Mouse (Mus musculus) urinary bladder, postnatal 4 days (tissue): ENCODE measurements around the gene Pax6.

Source experiments
- DNase-seq, 2 experiments: peaks; one replicate each; pipeline ENCODE4 v3.0.0; 2021 to 2022; ENCODE audit warnings: low spot score in 2 of 2

Gene Pax6

DNA sequence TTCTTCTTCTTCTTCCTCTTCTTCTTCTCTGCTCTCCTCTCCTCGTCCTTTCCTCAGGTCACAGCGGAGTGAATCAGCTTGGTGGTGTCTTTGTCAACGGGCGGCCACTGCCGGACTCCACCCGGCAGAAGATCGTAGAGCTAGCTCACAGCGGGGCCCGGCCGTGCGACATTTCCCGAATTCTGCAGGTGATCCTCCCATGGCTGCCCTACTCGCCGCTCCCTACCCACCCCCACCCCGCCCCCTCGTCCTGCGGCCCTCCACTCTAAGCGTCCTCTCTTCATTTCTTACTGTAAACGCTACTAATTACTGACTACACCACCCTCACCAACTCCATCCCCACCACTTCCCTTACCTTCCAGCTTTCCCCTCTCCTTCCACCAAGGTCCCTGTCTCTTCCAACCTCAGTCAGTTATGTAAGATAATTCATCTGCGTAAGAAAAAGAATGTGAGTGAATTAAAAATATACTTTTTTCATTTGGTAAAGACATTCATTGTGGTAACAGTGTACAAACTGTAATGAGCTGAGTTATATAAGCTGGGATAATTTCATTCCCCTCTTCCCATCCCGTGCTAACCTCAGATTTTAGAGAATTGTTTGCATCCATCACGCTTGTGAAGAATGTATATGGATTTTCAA, 15.2 kb downstream of the Pax6 start:
- peak in 1 of 2 experiments; percentile 52 for DNase-seq

GRCm38 (mm10) chr2:105684991-105685650, 16.4 kb downstream of the Pax6 start:
- DNase-seq: peak in 1 of 2 experiments; percentile 48

DNA sequence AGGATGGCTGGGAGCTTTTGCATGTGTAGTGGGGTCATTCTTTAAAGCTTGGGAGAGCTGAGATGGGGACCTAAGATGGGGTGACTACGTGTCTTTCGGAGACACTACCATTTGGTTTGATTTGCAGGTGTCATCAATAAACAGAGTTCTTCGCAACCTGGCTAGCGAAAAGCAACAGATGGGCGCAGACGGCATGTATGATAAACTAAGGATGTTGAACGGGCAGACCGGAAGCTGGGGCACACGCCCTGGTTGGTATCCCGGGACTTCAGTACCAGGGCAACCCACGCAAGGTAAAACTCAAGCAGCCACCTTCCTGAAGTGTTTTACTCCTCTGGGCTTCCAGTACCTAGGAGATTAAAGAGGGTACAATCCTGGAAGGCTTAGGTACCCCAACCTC, 17.0 kb downstream of the Pax6 start:
- DNase-seq: peak in 1 of 2 experiments; percentile 32

GRCm38 (mm10) chr2:105686363-105687316, 17.9 kb downstream of the Pax6 start:
- DNase-seq: peak in 1 of 2 experiments; percentile 25

DNA sequence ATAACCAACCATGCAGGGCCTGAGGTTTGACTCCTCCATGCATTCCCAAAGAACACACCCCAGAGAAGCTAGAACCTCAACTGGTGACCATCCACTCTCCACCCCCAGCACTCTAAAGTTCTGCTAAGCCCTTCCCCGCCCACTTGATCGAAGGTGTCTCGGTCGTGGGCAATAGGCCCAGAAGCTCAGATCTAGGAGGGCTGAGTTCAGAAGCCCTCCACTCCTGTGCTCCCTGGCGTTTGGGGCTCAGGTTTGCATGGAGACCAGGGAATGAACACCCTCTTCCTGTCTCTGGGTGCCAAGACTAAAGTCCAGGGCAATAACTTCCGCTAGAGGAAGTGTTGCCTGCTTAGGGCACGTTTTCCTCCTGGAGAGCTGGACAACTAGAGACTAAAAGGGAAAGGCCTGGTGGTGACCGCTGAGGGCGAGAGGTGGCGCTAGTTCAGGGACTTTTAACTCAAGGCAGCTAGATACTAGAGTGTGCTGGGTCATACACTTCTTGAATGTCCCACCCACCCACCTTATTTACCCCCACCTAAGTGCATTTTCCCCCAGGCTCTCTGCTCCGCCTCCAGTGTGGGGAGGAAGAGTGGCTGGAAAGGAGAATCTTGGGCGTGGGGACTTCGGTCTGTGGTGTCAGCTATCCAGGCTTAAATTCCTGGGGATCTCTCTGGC, 18.8 kb downstream of the Pax6 start:
- no peak for DNase-seq

DNA sequence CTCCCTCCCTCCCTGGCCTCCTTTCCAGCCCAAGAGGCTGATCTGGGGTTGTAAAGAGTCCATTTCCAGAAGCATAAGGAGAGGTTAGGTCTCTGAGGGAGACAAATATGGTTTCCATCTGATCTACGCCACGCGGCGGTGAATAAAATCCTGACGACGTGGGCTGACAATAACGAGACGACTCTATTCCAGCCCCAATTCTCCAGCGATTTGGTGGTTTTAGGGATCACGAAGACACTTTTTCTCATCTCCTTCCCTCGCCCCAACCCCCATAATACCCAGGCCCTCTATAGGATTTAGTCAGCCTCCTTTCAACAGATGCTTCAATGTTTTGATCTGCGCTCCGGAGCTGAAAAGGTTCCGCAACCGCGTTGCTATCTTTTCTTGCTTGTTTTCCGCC, 19.3 kb downstream of the Pax6 start:
- DNase-seq: no peak

- DNase-seq: no peak
Observed at GRCm38 (mm10) chr2:105688436-105689303, 20.0 kb downstream of the Pax6 start.

GRCm38 (mm10) chr2:105689304-105689770, 20.6 kb downstream of the Pax6 start:
- no peak for DNase-seq

DNA sequence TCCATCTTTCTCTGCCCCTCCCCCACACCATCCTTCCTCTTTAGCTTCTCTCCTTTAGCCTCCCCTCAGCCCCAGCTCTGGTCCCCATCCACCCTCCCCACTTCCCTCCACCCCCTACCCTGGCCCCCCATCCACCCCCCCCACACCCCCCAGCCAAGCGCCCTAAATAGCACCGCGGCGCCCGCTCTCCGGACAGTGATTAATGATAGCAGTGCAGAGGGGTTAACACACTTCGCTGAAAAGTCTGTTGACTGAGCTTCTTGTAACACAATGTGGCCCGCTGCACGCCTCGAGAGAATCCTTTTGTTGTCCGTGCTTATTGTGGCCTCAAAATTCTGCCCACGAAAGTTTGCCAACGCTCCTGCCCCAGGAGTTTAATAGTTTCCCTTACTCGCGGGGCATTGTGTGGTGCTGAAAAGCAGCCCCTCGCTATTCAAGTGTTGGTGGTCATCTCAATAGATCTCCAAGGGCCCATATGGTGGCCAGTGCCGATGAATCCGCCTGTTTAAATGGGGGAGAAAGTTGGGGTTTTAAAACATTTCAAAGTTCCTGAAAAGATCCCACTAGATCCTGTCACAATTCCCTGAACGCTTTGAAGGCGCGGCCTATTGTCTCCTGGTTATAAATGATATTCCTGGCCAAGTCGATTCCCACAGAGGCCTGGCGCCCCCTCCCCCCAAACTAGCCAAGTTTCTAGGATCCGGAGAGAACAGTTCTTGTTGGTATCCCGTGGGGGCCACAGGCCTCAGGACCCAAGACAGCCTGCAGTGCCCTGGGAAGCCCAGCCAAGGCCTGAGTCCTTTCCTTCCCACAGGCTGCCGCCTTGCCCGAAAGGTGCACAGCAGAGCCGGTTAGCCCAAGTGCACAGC, 21.3 kb downstream of the Pax6 start:
- DNase-seq: no peak

DNA sequence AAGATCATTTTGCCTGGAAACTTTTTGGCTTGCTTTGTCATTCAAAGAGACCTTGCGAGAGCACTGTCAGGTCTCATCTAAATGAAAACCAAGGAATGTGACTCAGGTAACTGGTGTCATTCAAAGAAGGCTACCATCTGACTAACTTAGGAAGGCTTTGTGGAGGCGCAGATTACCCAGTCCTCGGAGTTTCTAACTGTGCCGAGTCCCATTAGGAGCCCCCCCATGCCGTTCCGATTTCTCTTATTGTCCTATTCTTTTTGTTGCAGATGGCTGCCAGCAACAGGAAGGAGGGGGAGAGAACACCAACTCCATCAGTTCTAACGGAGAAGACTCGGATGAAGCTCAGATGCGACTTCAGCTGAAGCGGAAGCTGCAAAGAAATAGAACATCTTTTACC, 22.6 kb downstream of the Pax6 start:
- DNase-seq: no peak

DNA sequence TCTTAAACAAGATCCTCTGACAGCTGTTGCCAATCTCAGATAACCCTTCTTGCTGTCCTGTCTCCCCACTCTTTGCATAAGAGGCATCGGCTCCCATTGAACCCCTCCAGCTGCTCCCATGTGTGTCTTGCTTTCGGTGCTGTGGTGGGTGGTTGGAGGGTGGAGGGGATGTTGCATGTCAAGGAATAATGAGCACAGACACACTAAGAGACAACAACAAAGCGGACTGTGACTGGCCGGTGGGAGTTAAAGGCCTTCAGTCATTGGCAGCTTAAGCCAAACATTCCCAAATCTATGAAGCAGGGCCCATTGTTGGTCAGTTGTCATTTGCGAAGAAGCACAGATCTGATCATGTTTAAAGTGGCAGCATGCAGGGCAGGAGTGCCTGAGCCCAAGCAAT, 29.0 kb downstream of the Pax6 start:
- no peak for DNase-seq

DNA sequence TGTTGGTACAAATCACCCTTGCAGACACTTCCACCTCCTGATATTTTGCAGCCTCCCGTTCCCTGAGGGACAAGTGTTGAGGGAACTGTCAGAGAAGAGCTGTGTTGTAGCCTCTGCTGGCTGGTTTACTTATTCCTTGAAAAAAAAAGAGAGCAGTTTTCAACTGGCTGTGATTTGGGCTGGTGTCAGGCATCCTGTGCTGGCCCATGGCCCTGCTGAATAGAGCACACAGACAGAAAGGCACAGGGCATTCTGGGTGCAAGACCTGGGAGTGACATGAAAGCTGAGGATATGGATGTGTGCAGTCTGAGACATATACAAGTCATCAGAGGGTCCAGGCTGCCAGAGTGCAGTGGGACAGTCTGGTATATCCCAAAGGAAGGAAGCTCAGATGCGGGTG, 29.9 kb downstream of the Pax6 start:
- no peak for DNase-seq

DNA sequence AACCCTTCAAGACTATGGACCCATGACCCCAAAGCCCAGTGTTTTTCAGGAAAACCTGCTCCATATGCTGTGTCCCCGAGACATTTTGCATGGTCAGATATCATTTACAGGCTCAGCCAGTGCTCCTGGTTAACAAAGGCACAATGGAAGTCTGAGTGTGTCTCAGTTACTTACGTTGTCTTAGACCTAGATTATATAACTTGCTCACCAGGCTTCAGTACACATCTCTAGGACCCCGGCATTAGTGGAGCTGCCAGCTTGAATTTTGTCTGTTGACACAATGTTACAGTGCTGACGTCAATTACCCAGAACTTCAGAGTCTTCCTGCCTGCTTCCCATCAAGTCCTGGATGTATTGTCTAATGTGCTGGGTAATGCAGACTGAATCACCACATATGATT, 33.1 kb downstream of the Pax6 start:
- DNase-seq: no peak

- no peak for DNase-seq
Observed at GRCm38 (mm10) chr2:105702586-105702985, 33.9 kb downstream of the Pax6 start.

DNA sequence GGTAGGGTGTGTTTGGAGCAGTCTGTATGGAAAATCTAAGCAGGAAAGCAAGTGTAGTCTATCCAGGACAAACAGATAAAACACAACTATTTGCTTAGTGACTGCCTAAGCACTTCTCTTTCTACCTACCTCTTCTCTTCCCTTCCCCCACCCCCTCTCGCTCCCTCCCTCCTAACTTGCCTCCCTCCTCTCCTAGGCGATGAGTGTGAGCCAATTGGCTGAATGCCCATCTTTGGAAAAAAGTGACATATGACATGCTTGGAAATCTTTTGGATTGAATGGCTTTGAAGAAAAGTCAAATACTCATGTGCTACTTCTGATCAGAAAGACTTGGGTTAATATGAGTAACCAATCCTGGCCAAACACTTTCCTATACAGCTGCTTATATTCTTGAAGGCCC, 36.6 kb downstream of the Pax6 start:
- no peak for DNase-seq

DNA sequence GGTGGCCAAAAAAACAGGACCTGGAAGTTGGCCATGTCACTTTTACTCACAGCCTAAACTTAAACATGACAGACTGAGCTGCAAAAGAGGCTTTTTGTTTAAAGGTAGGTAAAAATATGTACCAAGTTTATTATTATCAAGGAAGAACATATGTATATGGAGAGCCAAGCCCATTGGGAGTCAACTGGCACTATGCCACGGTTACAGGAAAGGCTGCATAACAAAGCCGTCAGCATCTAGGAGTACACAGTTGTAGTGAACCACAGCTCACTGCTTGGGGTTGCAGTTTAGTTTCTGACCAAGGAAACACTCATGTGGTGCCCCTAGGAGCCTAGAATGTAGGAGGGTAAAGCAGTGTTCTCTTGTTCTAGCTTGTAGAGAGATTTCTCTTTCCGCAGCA, 40.4 kb downstream of the Pax6 start:
- no peak for DNase-seq

GRCm38 (mm10) chr2:105710511-105710910, 41.8 kb downstream of the Pax6 start:
- DNase-seq: no peak

GRCm38 (mm10) chr2:105715409-105716115, 46.9 kb downstream of the Pax6 start:
- DNase-seq: no peak

DNA sequence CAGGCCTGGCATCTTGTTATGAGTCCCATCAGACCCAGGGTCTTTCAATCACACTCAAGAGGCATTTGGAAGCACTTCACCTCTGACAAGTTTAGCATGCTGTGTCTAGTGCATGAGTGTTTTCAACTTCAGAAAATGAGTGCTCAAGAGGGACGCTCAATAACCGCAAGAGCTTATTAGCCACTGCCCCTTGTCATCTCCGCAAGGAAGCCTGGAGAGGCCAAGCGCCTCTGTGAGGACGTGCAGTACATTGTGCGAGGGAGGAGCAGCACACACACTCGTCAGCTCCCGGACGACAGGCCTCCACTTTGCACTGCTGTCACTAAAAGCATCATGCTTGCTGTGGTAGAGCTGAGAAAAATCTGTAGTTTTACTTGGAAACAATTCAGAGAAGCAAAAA, 58.0 kb downstream of the Pax6 start:
- DNase-seq: no peak
